Mouse (Mus musculus) liver, embryonic 14.5 days (tissue): ENCODE results near the gene Cnnm2. TPM values are rescaled to one million over a fixed set of nuclear protein-coding genes. Genes with fewer than 3 reads are reported as not detected.

Experiments
- ATAC-seq: fragments of 200-750 bp; cut with Nextera tagmentation; 2 replicates; pipeline ENCODE4 v1.8.0; 2017; ENCODE audit warnings: moderate number of reproducible peaks, mild to moderate bottlenecking, moderate library complexity; ENCODE audit not compliant: insufficient read depth
- DNase-seq, 3 experiments: peaks; one replicate each; pipeline ENCODE4 v3.0.0-alpha.2; 2012 to 2013; ENCODE audit warnings: low read depth in 3 of 3, low spot score in 3 of 3
- H3K27ac ChIP-seq: fragments of 300-500 bp; sonication (generic); 2 replicates; pipeline ENCODE4 v1.5.1; 2014; ENCODE audit warnings: moderate library complexity, mild to moderate bottlenecking, control low read depth, inconsistent platforms
- H3K27me3 ChIP-seq: fragments of 300-500 bp; sonication (generic); 2 replicates; pipeline ENCODE4 v1.6.1; 2014; ENCODE audit warnings: mild to moderate bottlenecking, low read length, moderate library complexity; ENCODE audit not compliant: control insufficient read depth, insufficient read depth
- H3K36me3 ChIP-seq: fragments of 300-500 bp; sonication (generic); replicated peaks from 2 replicates; pipeline ENCODE4 v1.6.1; 2014; ENCODE audit warnings: low read depth; ENCODE audit not compliant: control insufficient read depth, insufficient read depth
- H3K4me1 ChIP-seq, 2 experiments: fragments of 200-500 bp in 1 of 2; fragments of 300-500 bp in 1 of 2; sonication (generic) in 1 of 2; replicated peaks; 2 replicates each; pipeline ENCODE4 v1.6.1; 2012 to 2014; ENCODE audit warnings: antibody characterized with exemption in 1 of 2, inconsistent platforms in 1 of 2, low read length in 1 of 2; ENCODE audit not compliant: control insufficient read depth in 2 of 2, insufficient read depth in 2 of 2
- H3K4me2 ChIP-seq: fragments of 300-500 bp; sonication (generic); 2 replicates; pipeline ENCODE4 v1.6.1; 2014; ENCODE audit warnings: low read depth, mild to moderate bottlenecking, control low read depth, moderate library complexity
- H3K4me3 ChIP-seq, 2 experiments: fragments of 200-500 bp in 1 of 2; fragments of 300-500 bp in 1 of 2; sonication (generic) in 1 of 2; 2 replicates each; pipeline ENCODE4 v1.5.1; 2012 to 2014; ENCODE audit warnings: low read depth in 2 of 2, low read length in 2 of 2, mild to moderate bottlenecking in 2 of 2, control low read depth in 1 of 2, inconsistent platforms in 1 of 2, moderate library complexity in 1 of 2; ENCODE audit not compliant: insufficient read depth in 1 of 2
- H3K9ac ChIP-seq: fragments of 300-500 bp; sonication (generic); replicated peaks from 2 replicates; pipeline ENCODE4 v1.6.1; 2014; ENCODE audit warnings: mild to moderate bottlenecking, control low read depth, moderate library complexity
- H3K9me3 ChIP-seq: fragments of 300-500 bp; sonication (generic); 2 replicates; pipeline ENCODE4 v1.6.1; 2016; ENCODE audit warnings: low read length, mixed read lengths; ENCODE audit not compliant: control insufficient read depth
- CTCF ChIP-seq: IDR thresholded peaks from 2 replicates; pipeline ENCODE4 v1.5.1; 2016; ENCODE audit warnings: antibody characterized with exemption, low read depth, control low read depth
- EP300 ChIP-seq: IDR thresholded peaks from 2 replicates; pipeline ENCODE4 v1.6.1; 2016; ENCODE audit warnings: antibody characterized with exemption, low read depth
- WGBS: fragments of 180-500 bp; shearing (Covaris S2); extraction: QIAGEN DNeasy Blood & Tissue Kit; methylation state at CpG from one replicate; pipeline ENCODE4 v1.1.7; 2014; ENCODE audit not compliant: insufficient replicate concordance; 5-methylcytosine and 5-hydroxymethylcytosine counted together
- polyA plus RNA-seq, 2 experiments: library from polyadenylated mRNA; depleted of rRNA in 1 of 2; stranded (reverse) in 1 of 2; unstranded in 1 of 2; fragments of >200 nt; fragmentation: Nextera tagmentation in 1 of 2; extraction: Ambion mirVana in 1 of 2; gene quantifications; 2 replicates each; pipeline versions ENCODE4 v1.2.1 to v1.2.3; 2012 to 2014

Cnnm2 gene
- polyA plus RNA-seq, 2 experiments: 1.5 to 1.7 TPM

- Histone ChIP-seq H3K4me2 (no peak overlapping the region), H3K27ac (no peak overlapping the region), H3K36me3 (no peaks in the 10 kb centered on the region), H3K4me1 (no peaks in the 10 kb centered on the region), H3K27me3 (no peaks in the 10 kb centered on the region), H3K9ac (no peak overlapping the region), H3K4me3 (no peak overlapping the region), H3K9me3 (no peaks in the 10 kb centered on the region)
- 52% methylated on average over 9 of the region's 9 CpGs for WGBS
- ATAC-seq (no peak), DNase-seq (no peak)
- no peak for TF ChIP-seq EP300
- TF ChIP-seq CTCF: no peak
Measured at GRCm38 (mm10) chr19:46805933-46806688, 44.7 kb downstream of the Cnnm2 start.

- H3K27ac ChIP-seq: no peak overlapping the region
- no peaks in the 10 kb centered on the region for H3K36me3 ChIP-seq
- no peak for TF ChIP-seq CTCF
- TF ChIP-seq EP300: no peak
- 82% methylated on average over 5 of the region's 5 CpGs for WGBS
- no peaks in the 10 kb centered on the region for H3K27me3 ChIP-seq
- ATAC-seq: no peak
- no peak overlapping the region for H3K4me3 ChIP-seq
- no peak overlapping the region for H3K4me2 ChIP-seq
- no peaks in the 10 kb centered on the region for H3K4me1 ChIP-seq
- H3K9me3 ChIP-seq: no peaks in the 10 kb centered on the region
- H3K9ac ChIP-seq: no peak overlapping the region
- no peak for DNase-seq
Measured at GRCm38 (mm10) chr19:46808261-46808660, 46.9 kb downstream of the Cnnm2 start.

GRCm38 (mm10) chr19:46809031-46809430, 47.6 kb downstream of the Cnnm2 start:
- Histone ChIP-seq H3K4me2 (no peak overlapping the region), H3K36me3 (no peaks in the 10 kb centered on the region), H3K27me3 (no peaks in the 10 kb centered on the region), H3K9me3 (no peaks in the 10 kb centered on the region), H3K4me1 (no peaks in the 10 kb centered on the region), H3K4me3 (no peak overlapping the region), H3K27ac (no peak overlapping the region), H3K9ac (no peak overlapping the region)
- TF ChIP-seq CTCF (no peak), EP300 (no peak)
- DNase-seq (no peak), ATAC-seq (no peak)
- 80% methylated on average over 5 of the region's 5 CpGs for WGBS

GRCm38 (mm10) chr19:46819276-46819675, 57.9 kb downstream of the Cnnm2 start:
- 30% methylated on average over 7 of the region's 7 CpGs for WGBS
- Histone ChIP-seq H3K27me3 (no peaks in the 10 kb centered on the region), H3K4me3 (no peak overlapping the region), H3K9ac (no peak overlapping the region), H3K36me3 (no peaks in the 10 kb centered on the region), H3K4me2 (no peak overlapping the region), H3K27ac (no peak overlapping the region), H3K9me3 (no peaks in the 10 kb centered on the region), H3K4me1 (no peaks in the 10 kb centered on the region; a peak in 1 of 4 replicates)
- TF ChIP-seq EP300 (no peak), CTCF (no peak)
- DNase-seq (no peak), ATAC-seq (no peak)

GRCm38 (mm10) chr19:46822491-46822890, 61.1 kb downstream of the Cnnm2 start:
- H3K4me2 ChIP-seq: no peak overlapping the region
- ATAC-seq (no peak), DNase-seq (no peak)
- no peaks in the 10 kb centered on the region for H3K9me3 ChIP-seq
- H3K4me1 ChIP-seq: no peaks in the 10 kb centered on the region; a peak in 1 of 4 replicates
- no peaks in the 10 kb centered on the region for H3K36me3 ChIP-seq
- H3K27me3 ChIP-seq: no peaks in the 10 kb centered on the region
- TF ChIP-seq EP300 (no peak), CTCF (no peak)
- no peak overlapping the region for H3K27ac ChIP-seq
- no peak overlapping the region for H3K4me3 ChIP-seq
- WGBS: 83% methylated on average over 4 of the region's 4 CpGs
- H3K9ac ChIP-seq: no peak overlapping the region
